Mouse (Mus musculus) limb, embryonic 13.5 days (tissue): ENCODE measurements around the gene Ush1g. TPM values are rescaled to one million over a fixed set of nuclear protein-coding genes. Genes with fewer than 3 reads are reported as not detected.

Experiments
- ATAC-seq: fragments of 200-750 bp; cut with Nextera tagmentation; 2 replicates; pipeline ENCODE4 v1.8.0; 2017; ENCODE audit warnings: low read depth, moderate number of reproducible peaks, moderate TSS enrichment; ENCODE audit not compliant: low FRiP score
- H3K27ac ChIP-seq: fragments of 300-500 bp; sonication (generic); 2 replicates; pipeline ENCODE4 v1.5.1; 2015; ENCODE audit warnings: inconsistent platforms, mild to moderate bottlenecking, moderate library complexity
- H3K27me3 ChIP-seq: fragments of 300-500 bp; sonication (generic); 2 replicates; pipeline ENCODE4 v1.6.1; 2015; ENCODE audit warnings: mild to moderate bottlenecking, inconsistent platforms
- H3K36me3 ChIP-seq: fragments of 300-500 bp; sonication (generic); 2 replicates; pipeline ENCODE4 v1.6.1; 2015; ENCODE audit warnings: inconsistent platforms, mild to moderate bottlenecking, moderate library complexity
- H3K4me1 ChIP-seq: fragments of 300-500 bp; sonication (generic); 2 replicates; pipeline ENCODE4 v1.6.1; 2015; ENCODE audit warnings: inconsistent platforms
- H3K4me2 ChIP-seq: fragments of 300-500 bp; sonication (generic); replicated peaks from 2 replicates; pipeline ENCODE4 v1.6.1; 2015; ENCODE audit warnings: inconsistent platforms, mild to moderate bottlenecking, moderate library complexity
- H3K4me3 ChIP-seq: fragments of 300-500 bp; sonication (generic); 2 replicates; pipeline ENCODE4 v1.5.1; 2015; ENCODE audit warnings: moderate library complexity, mild to moderate bottlenecking, inconsistent platforms
- H3K9ac ChIP-seq: fragments of 300-500 bp; sonication (generic); 2 replicates; pipeline ENCODE4 v1.6.1; 2015; ENCODE audit warnings: mild to moderate bottlenecking, inconsistent platforms
- H3K9me3 ChIP-seq: fragments of 300-500 bp; sonication (generic); 2 replicates; pipeline ENCODE4 v1.6.1; 2016; ENCODE audit warnings: inconsistent platforms
- WGBS: fragments of 180-500 bp; shearing (Covaris S2); methylation state at CpG from one replicate; pipeline ENCODE4 v1.1.7; 2015; 5-methylcytosine and 5-hydroxymethylcytosine counted together
- polyA plus RNA-seq: library from polyadenylated mRNA; unstranded; fragments of >200 nt; fragmentation: Nextera tagmentation; extraction: Ambion mirVana; gene quantifications from 2 replicates; pipeline ENCODE4 v1.2.1, GENCODE M21; 2015

The Ush1g gene
- polyA plus RNA-seq, 1 experiment from 2014 or later = not detected

DNA sequence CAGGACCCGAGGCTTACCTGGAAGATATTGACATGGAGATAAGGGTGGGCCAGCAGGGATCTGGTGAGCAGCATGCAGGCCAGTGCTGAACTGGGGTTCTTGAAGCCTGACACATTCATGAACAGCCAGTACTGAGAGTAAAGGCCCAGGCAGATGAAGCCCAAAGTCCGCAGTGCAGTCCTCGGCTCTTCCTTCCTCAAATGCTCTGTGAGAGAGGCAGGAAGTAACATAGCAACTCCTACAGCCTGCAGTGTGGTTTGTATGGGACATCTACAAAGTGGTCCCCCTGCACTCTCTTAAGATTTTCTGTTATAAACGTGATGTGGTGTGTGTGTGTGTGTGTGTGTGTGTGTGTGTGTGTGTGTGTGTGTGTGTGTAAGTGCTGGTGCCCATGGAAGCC lies 36.6 kb downstream of the Ush1g start:
- Histone ChIP-seq H3K9ac (no peak overlapping the region), H3K27me3 (no peaks in the 10 kb centered on the region; the same call in 1 of the 2 replicates), H3K4me2 (no peak overlapping the region), H3K36me3 (no peaks in the 10 kb centered on the region), H3K27ac (no peak overlapping the region), H3K9me3 (no peaks in the 10 kb centered on the region), H3K4me1 (no peaks in the 10 kb centered on the region), H3K4me3 (no peak overlapping the region)
- 60% methylated on average over 4 of the region's 4 CpGs for WGBS
- ATAC-seq = no peak

DNA sequence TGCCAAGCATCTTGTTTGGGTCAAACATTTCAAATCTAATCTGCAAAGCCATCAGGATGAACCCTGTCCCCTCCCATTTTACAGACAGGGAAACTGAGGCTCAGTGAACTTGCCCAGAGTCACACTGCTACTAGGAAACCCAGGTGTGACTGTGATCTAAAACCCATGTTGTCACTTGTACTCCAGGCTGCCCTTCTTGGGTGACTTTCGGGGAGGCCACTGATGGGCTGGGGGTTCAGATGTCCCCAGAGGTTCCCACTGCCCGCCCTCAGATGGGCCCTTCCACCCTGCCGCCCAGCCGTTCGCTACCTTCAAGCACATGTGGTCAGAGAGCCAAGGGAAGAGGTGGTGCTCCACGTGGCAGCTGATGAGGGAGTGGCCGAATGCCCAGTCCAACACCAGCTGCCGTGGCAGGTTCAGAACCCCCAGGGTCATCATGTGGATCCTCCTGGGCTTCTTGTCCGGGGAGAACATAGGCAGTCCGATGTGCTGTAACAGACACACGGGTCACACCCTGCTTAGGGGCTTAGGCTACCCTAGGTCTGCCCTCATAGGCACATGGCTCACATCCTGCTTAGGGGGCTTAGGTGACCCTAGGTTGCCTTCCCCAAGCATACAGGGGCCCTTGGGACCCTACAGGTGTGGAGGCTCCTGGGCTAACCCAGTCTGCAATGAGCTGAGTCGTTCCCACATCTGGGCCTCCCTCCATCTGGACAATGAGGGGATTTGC lies 37.8 kb downstream of the Ush1g start:
- Histone ChIP-seq H3K9ac (no peak overlapping the region), H3K4me1 (no peaks in the 10 kb centered on the region), H3K27me3 (no peaks in the 10 kb centered on the region; the same call in 1 of the 2 replicates), H3K4me2 (no peak overlapping the region), H3K9me3 (no peaks in the 10 kb centered on the region), H3K27ac (no peak overlapping the region), H3K4me3 (no peak overlapping the region), H3K36me3 (no peaks in the 10 kb centered on the region)
- ATAC-seq = no peak
- 80% methylated on average over 12 of the region's 12 CpGs for WGBS

DNA sequence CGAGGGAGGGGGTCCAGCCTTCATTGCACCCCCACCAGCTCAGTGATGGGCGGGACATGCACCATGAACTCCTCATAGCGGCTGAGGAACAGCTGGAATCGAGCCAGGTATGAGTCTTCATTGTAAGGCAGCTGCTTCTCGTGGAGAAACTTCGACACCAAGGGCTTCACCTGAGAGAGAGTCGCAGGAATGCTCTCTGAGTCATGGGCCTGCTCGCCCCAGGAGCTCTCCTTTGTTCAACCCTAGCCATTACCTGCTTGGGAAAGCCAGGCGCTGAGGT lies 38.4 kb downstream of the Ush1g start:
- 74% methylated on average over 9 of the region's 9 CpGs for WGBS
- no peak for ATAC-seq
- no peaks in the 10 kb centered on the region for H3K4me1 ChIP-seq

DNA sequence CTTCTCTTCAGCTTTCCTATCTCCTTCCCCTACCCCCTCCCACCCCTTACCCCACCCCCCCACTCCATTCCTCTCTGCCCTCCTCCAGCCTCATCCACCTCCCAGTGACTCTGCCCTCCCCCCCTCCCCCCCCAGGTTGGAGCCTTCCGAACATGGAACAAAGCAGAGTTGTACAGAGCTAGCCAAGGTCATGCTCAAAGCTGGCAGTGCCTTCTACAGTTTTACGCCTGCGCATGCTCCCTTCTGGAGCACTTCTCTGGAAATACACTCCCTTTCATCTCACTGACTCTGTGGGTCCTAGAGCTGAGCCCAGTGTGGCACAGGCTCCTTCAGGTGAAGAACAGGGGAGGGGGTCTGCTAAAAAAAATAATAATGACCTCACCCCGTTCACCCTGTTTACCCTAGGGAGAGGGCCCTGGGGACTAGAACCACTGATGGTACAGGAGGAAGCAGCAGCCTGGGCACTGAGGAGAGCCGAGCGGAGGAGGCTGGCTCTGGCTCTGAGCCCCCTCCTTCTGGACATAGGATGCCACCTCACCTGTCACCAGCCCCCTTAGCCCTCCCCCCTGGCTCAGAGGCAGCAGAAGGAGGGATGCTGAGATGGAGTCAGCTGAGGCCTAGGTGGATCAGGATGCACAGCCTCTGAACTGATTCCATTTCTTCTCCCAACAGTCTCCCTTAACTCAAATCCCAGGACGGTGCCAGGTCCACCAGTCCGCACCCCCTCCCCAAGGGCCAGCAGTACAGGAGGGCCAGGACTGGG lies 38.9 kb downstream of the Ush1g start:
- no peaks in the 10 kb centered on the region; the same call in 1 of the 2 replicates for H3K27me3 ChIP-seq
- no peak overlapping the region for H3K4me2 ChIP-seq
- no peak overlapping the region for H3K9ac ChIP-seq
- peaks cover 3% of the 10 kb centered on the region; the same call in 1 of the 2 replicates for H3K4me1 ChIP-seq
- 83% methylated on average over 8 of the region's 8 CpGs for WGBS
- H3K27ac ChIP-seq = no peak overlapping the region
- H3K4me3 ChIP-seq = no peak overlapping the region
- H3K36me3 ChIP-seq = no peaks in the 10 kb centered on the region
- H3K9me3 ChIP-seq = no peaks in the 10 kb centered on the region
- ATAC-seq = no peak

More for the DNA sequence above, 38.4 kb downstream of the Ush1g start:
- Histone ChIP-seq H3K4me3 (no peak overlapping the region), H3K4me2 (no peak overlapping the region), H3K27ac (no peak overlapping the region), H3K9me3 (no peaks in the 10 kb centered on the region), H3K27me3 (no peaks in the 10 kb centered on the region; the same call in 1 of the 2 replicates), H3K36me3 (no peaks in the 10 kb centered on the region), H3K9ac (no peak overlapping the region)

DNA sequence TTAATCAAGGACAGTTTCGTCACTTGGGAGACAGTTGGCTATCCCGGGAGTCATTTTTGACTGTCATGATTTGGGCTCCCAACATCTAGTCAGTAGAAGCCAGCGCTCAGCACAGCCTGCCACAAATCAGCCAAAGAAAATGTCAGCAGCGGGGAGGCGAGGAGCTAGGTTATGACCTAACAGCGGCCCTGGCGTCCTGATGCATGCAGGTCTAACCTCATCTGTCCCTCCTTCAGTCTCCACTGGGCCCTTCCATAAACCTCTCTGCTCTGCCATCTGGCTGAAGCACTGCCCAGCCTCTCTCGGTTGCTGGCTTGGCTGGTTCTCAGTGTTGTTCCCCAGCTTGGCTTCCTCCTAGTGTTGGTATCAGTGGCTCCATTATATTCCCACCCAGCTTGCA lies 39.5 kb downstream of the Ush1g start:
- H3K9me3 ChIP-seq = no peaks in the 10 kb centered on the region
- H3K36me3 ChIP-seq = no peaks in the 10 kb centered on the region
- no peaks in the 10 kb centered on the region; the same call in 1 of the 2 replicates for H3K27me3 ChIP-seq
- no peak overlapping the region for H3K4me2 ChIP-seq
- no peak overlapping the region for H3K4me3 ChIP-seq
- 67% methylated on average over 8 of the region's 8 CpGs for WGBS
- no peak for ATAC-seq
- H3K9ac ChIP-seq = no peak overlapping the region; the same call in 1 of the 2 replicates
- H3K4me1 ChIP-seq = peaks cover 7% of the 10 kb centered on the region; the same call in 1 of the 2 replicates
- no peak overlapping the region for H3K27ac ChIP-seq

DNA sequence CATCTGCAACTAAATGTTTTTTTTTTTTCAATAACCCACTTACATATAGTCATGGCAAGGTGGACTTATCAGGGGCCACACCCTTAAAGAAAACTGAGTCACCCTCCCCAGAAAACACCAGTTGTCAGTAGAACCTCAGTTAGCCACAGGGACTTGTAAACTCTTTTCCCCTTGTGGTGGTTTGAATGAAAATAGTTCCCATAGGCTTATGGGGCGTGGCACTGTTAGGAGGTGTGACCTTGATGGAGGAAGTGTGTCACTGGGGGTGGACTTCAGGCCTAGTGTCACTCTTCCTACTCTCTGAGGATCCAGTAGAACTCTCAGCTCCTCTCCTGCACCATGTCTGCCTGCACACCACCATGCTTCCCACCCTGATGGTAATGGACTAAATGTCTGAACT lies 42.1 kb downstream of the Ush1g start:
- Histone ChIP-seq H3K4me2 (no peak overlapping the region), H3K9me3 (no peaks in the 10 kb centered on the region), H3K9ac (no peak overlapping the region), H3K36me3 (no peaks in the 10 kb centered on the region), H3K4me1 (peaks cover 19% of the 10 kb centered on the region), H3K4me3 (no peak overlapping the region), H3K27me3 (no peaks in the 10 kb centered on the region), H3K27ac (no peak overlapping the region)
- no peak for ATAC-seq
- 61% methylated on average over 1 of the region's 1 CpGs for WGBS

DNA sequence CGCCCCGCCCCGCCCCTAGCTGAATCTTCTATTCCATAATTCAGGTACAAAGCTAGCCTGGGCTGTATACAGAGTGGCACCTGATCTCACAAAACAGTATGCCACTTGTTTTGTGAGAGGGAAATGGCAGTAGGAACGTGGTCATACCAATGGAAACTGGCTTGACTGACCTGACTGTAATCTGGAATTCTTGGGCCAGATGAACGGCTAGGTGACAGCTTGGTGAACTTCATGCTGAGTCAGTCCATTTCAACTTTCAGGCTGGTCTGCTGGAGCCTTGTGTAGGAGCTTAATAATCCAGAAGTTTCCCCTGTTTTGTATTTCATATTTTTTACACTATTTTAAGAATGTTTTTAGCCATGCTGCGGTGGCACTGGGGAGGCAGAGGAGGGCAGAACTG lies 43.7 kb downstream of the Ush1g start:
- WGBS = 75% methylated on average over 6 of the region's 6 CpGs
- Histone ChIP-seq H3K27ac (no peak overlapping the region), H3K9ac (no peak overlapping the region), H3K27me3 (no peaks in the 10 kb centered on the region), H3K4me2 (peak overlapping the region; percentile 70), H3K4me3 (peak overlapping the region; percentile 66), H3K4me1 (peaks cover 19% of the 10 kb centered on the region), H3K9me3 (no peaks in the 10 kb centered on the region), H3K36me3 (no peaks in the 10 kb centered on the region)
- ATAC-seq = no peak

DNA sequence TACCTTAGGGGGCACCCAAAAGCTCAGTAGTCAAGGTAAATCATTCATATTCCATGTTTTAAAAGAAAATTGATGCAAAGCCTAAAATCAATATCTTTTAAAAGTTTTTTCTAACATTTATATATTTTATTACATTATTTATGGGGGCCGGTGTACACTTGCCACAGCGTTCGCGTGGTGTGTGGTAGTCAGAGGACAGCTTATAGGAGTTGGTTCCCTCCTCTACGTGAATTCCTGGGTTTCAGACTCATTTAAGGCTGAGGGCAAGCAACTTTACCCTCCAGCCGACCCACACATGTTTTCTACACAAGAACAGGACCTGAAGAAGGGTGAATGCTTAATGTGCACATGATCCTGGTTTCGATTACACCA lies 44.3 kb downstream of the Ush1g start:
- H3K4me2 ChIP-seq = peak overlapping the region; percentile 70
- 23% methylated on average over 7 of the region's 7 CpGs for whole genome bisulfite sequencing
- H3K27ac ChIP-seq = peak overlapping the region; percentile 49; the same call in 1 of the 2 replicates
- H3K9ac ChIP-seq = peak overlapping the region; percentile 68
- H3K4me3 ChIP-seq = peak overlapping the region; percentile 66
- no peaks in the 10 kb centered on the region for H3K36me3 ChIP-seq
- H3K4me1 ChIP-seq = peaks cover 19% of the 10 kb centered on the region
- no peaks in the 10 kb centered on the region for H3K9me3 ChIP-seq
- no peak for ATAC-seq
- H3K27me3 ChIP-seq = no peaks in the 10 kb centered on the region

DNA sequence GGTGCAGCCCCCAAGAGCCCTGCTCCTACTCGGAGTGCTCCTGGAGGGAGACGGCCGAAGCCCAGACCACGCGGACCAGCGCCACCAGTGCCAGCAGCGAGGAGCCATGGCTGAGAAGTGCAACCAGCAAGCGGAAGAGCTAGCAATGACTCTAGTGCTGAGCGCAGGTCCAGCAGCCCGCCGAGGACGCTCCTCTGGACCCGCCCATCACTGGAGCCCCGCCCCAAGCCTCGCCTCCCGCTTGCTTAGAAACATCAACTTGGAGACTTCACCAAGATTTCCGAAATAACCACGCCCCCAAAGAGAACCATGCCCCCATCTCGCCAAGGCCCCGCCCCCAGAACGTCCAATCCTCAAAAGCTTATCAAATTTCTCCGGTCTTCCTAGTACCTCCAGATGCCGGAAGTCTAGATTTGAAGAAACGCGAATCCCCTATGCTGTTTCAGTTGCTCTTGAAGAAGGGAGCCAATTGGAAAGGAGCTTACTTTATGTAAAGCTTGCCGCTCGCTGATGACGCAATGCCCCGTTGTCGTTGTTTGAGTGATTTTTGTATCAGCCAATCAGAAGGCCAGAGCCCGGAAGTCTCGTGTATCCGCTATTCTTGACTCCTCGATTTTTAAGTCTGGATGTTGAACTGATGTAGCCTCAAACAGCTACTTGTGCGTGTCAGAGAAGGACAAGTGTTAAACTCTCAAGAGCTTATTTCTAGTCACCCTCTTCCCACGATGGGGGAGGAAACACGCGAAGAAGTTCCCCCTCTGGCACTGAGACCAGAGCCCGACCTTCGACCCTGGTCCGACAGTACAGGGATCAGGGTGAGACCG lies 44.8 kb downstream of the Ush1g start, which contains the start of gene Fdxr:
Fdxr (minus strand) TSS at position 271 of the 824 bp plus-strand sequence.
- Histone ChIP-seq H3K4me2 (peak within 1 kb of the TSS; percentile 81), H3K27ac (peak within 1 kb of the TSS; percentile 67; the same call in 1 of the 2 replicates), H3K9me3 (no peaks in the 10 kb centered on the region), H3K4me1 (peaks cover 19% of the 10 kb centered on the region), H3K36me3 (peaks cover 3% of the 10 kb centered on the region; the same call in 1 of the 2 replicates), H3K4me3 (peak within 1 kb of the TSS; percentile 66), H3K9ac (peak within 1 kb of the TSS; percentile 82), H3K27me3 (no peaks in the 10 kb centered on the region)
- under 1% methylated on average over 42 of the region's 42 CpGs for WGBS
- ATAC-seq = peak; percentile 97

DNA sequence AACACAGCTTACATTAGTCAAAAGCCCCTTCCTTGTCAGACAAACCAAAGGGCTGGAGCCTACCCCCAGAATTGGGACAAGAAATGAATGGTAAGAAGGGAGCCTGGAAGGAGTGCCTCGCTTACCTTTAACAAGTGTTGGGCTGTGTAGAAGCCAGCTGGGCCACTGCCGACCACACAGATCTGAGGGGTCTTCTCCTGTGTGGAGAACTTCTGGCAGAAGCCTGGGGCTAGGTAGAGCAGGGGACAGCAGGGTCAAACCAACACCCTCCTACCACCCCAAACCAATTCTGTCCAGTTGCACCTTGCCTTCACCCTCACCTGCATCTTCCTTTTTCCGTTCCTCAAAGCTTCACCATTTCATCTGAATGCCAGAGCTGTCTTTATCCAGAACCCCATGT lies 45.9 kb downstream of the Ush1g start:
- Histone ChIP-seq H3K4me3 (peak overlapping the region; percentile 66), H3K9ac (peak overlapping the region; percentile 82), H3K4me2 (peak overlapping the region; percentile 81), H3K27ac (no peak overlapping the region), H3K9me3 (no peaks in the 10 kb centered on the region), H3K27me3 (peaks cover 5% of the 10 kb centered on the region; the same call in 1 of the 2 replicates), H3K36me3 (peaks cover 12% of the 10 kb centered on the region; the same call in 1 of the 2 replicates), H3K4me1 (peaks cover 19% of the 10 kb centered on the region)
- no peak for ATAC-seq
- 63% methylated on average over 3 of the region's 3 CpGs for WGBS

DNA sequence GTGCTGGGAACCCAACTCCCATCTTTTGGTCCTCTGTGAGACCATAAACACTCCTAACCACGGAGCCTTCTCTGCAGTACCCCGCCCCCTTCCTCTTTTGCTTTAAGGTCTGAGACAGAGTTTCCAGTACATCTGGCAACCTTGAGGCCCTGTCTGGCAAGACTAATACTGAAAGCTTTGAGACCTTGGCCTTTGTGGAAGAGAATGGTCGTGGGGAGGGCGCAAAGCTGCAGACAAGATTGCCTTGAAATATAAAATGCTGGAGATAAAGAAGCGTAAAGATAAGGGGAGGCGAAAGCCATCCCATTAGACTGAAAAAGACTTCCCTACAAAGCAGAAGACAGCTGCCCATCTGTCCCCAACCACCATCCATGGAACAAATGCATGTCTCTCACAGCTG lies 46.3 kb downstream of the Ush1g start:
- WGBS = 83% methylated on average over 6 of the region's 6 CpGs
- no peak overlapping the region for H3K27ac ChIP-seq
- no peak overlapping the region for H3K9ac ChIP-seq
- no peaks in the 10 kb centered on the region for H3K9me3 ChIP-seq
- peaks cover 12% of the 10 kb centered on the region; the same call in 1 of the 2 replicates for H3K36me3 ChIP-seq
- peaks cover 5% of the 10 kb centered on the region; the same call in 1 of the 2 replicates for H3K27me3 ChIP-seq
- peak overlapping the region; percentile 81 for H3K4me2 ChIP-seq
- H3K4me3 ChIP-seq = peak overlapping the region; percentile 66; the same call in 1 of the 2 replicates
- no peak for ATAC-seq
- H3K4me1 ChIP-seq = peaks cover 19% of the 10 kb centered on the region
